Mouse (Mus musculus): Measurements from ENCODE around the gene Ctrc. TPM values are rescaled to one million over a fixed set of nuclear protein-coding genes. Genes with fewer than 3 reads are reported as not detected.
A peak's percentile ranks its signal among the peaks of the same experiment; 100 is the strongest.

Gene Ctrc
- not detected in 2 replicates for polyA plus RNA-seq (2015; fragmentation: Nextera tagmentation; extraction: Ambion mirVana)

DNA sequence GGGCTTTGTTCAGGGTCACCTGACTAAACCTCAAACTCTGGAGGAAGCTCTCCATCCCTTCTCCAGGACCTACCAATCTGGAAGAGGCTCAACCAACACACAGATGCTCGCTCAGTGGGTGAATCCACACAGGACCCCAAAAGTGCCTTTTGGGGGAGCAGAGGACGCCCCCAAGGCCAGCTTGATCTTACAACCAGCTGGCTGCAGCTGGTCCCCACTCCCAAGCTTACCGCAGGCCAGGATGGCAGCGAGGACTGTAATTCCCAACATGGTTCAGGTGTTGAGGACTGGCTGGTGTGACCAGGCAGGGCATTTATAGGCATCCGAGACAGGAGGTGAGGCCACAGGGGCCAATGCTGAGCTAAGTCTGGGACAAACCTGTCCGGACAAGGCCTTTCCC lies at the start of gene Ctrc:
Ctrc (minus strand) TSS at position 361 of the 400 bp plus-strand sequence.
- H3K4me3 ChIP-seq, result no peak within 1 kb of the TSS
- H3K4me2 ChIP-seq, result no peak within 1 kb of the TSS
- no peak for ATAC-seq (ENCODE audit: borderline replicate concordance, extremely low read depth, low FRiP score, low TSS enrichment)
- no peaks in the 10 kb centered on the region for H3K4me1 ChIP-seq
- 76% methylated on average over 6 of the region's 6 CpGs for WGBS
- no peaks in the 10 kb centered on the region for H3K9me3 ChIP-seq
- no peak within 1 kb of the TSS for H3K9ac ChIP-seq
- H3K36me3 ChIP-seq, result no peaks in the 10 kb centered on the region
- H3K27ac ChIP-seq, result no peak within 1 kb of the TSS
- no peaks in the 10 kb centered on the region for H3K27me3 ChIP-seq

GRCm38 (mm10) chr4:141895772-141896171 lies 49.6 kb upstream of the Ctrc start:
- Histone ChIP-seq H3K36me3 (no peaks in the 10 kb centered on the region), H3K4me2 (0 out of 2 replicates have a peak overlapping the region, but pooled peaks have one; percentile 19), H3K4me3 (no peak overlapping the region), H3K9me3 (no peaks in the 10 kb centered on the region), H3K27ac (no peak overlapping the region), H3K9ac (no peak overlapping the region), H3K4me1 (peaks cover 37% of the 10 kb centered on the region), H3K27me3 (no peaks in the 10 kb centered on the region)
- peak; percentile 21; the same call in 1 of the 2 replicates for ATAC-seq (ENCODE audit: borderline replicate concordance, extremely low read depth, low FRiP score, low TSS enrichment)
- 41% methylated on average over 12 of the region's 12 CpGs for WGBS

- WGBS, result 75% methylated on average over 8 of the region's 8 CpGs
- no peaks in the 10 kb centered on the region for H3K36me3 ChIP-seq
- ATAC-seq (ENCODE audit: borderline replicate concordance, extremely low read depth, low FRiP score, low TSS enrichment), result no peak
- no peaks in the 10 kb centered on the region for H3K27me3 ChIP-seq
- no peak overlapping the region for H3K4me2 ChIP-seq
- peaks cover 21% of the 10 kb centered on the region for H3K4me1 ChIP-seq
- H3K9ac ChIP-seq, result no peak overlapping the region
- H3K9me3 ChIP-seq, result no peaks in the 10 kb centered on the region
- no peak overlapping the region for H3K27ac ChIP-seq
- H3K4me3 ChIP-seq, result no peak overlapping the region
These were observed 47.1 kb upstream of the Ctrc start for GRCm38 (mm10) chr4:141893157-141893784.

GRCm38 (mm10) chr4:141886385-141886968 lies 40.3 kb upstream of the Ctrc start:
- H3K4me2 ChIP-seq, result no peak overlapping the region
- 33% methylated on average over 6 of the region's 6 CpGs for WGBS
- no peaks in the 10 kb centered on the region for H3K9me3 ChIP-seq
- H3K27me3 ChIP-seq, result no peaks in the 10 kb centered on the region
- H3K36me3 ChIP-seq, result no peaks in the 10 kb centered on the region
- peaks cover 12% of the 10 kb centered on the region for H3K4me1 ChIP-seq
- H3K4me3 ChIP-seq, result no peak overlapping the region
- H3K9ac ChIP-seq, result no peak overlapping the region
- no peak for ATAC-seq (ENCODE audit: borderline replicate concordance, extremely low read depth, low FRiP score, low TSS enrichment)
- H3K27ac ChIP-seq, result no peak overlapping the region

GRCm38 (mm10) chr4:141885451-141885850 lies 39.3 kb upstream of the Ctrc start:
- Histone ChIP-seq H3K9ac (no peak overlapping the region), H3K4me1 (peaks cover 15% of the 10 kb centered on the region), H3K4me3 (no peak overlapping the region), H3K27ac (no peak overlapping the region), H3K9me3 (no peaks in the 10 kb centered on the region), H3K27me3 (no peaks in the 10 kb centered on the region), H3K4me2 (no peak overlapping the region), H3K36me3 (no peaks in the 10 kb centered on the region)
- WGBS, result 61% methylated on average over 9 of the region's 9 CpGs
- no peak for ATAC-seq (ENCODE audit: borderline replicate concordance, extremely low read depth, low FRiP score, low TSS enrichment)

DNA sequence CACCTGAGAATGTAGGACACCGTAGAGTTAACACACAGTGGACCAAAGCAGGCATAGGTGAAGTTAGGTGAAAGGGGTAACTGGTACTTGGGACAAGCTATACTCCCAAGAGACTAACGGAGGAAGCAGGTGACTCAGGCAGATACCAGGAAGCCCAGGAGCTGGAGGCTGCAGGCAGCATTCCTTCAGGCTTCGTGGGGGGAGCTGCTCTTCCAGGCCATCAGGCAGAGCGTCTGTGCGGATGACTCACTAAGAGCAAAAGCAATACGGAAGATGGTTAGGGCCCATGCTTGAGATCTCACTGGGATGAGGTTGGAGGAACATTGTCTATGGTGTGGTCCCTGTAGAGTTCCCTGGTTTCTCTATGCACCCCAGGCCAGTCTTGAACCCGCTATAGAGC lies 36.7 kb upstream of the Ctrc start:
- WGBS, result 82% methylated on average over 7 of the region's 7 CpGs
- H3K4me2 ChIP-seq, result no peak overlapping the region
- no peak for ATAC-seq (ENCODE audit: borderline replicate concordance, extremely low read depth, low FRiP score, low TSS enrichment)
- H3K27me3 ChIP-seq, result no peaks in the 10 kb centered on the region
- H3K4me1 ChIP-seq, result peaks cover 22% of the 10 kb centered on the region
- no peaks in the 10 kb centered on the region for H3K36me3 ChIP-seq
- no peak overlapping the region for H3K9ac ChIP-seq
- no peak overlapping the region for H3K27ac ChIP-seq
- H3K4me3 ChIP-seq, result no peak overlapping the region
- no peaks in the 10 kb centered on the region for H3K9me3 ChIP-seq

DNA sequence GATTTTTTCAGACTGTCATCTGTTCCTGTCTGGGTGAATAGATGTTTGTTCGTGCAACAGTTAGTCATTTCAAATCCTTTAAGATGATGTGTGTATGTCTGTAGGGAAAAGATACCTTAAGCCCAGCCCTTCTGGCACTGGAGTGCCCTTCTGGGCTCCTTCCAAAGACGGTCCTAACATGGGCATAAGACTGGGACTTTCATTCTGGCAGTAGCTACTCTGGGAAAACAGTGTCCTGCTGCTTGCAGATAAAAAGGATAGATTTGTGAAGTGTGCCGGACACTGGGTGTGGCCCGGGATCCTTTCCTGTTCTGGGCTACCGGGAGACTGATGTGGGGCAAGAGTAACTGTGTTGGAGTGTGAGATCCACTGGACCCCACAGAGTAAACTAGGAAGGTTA lies 35.8 kb upstream of the Ctrc start:
- Histone ChIP-seq H3K9ac (no peak overlapping the region), H3K27ac (no peak overlapping the region), H3K9me3 (no peaks in the 10 kb centered on the region), H3K4me1 (peaks cover 22% of the 10 kb centered on the region), H3K4me3 (no peak overlapping the region), H3K4me2 (no peak overlapping the region), H3K36me3 (no peaks in the 10 kb centered on the region), H3K27me3 (0 out of 2 replicates have a peak, but pooled peaks cover 4% of the 10 kb centered on the region)
- ATAC-seq (ENCODE audit: borderline replicate concordance, extremely low read depth, low FRiP score, low TSS enrichment), result no peak
- 39% methylated on average over 5 of the region's 5 CpGs for WGBS

DNA sequence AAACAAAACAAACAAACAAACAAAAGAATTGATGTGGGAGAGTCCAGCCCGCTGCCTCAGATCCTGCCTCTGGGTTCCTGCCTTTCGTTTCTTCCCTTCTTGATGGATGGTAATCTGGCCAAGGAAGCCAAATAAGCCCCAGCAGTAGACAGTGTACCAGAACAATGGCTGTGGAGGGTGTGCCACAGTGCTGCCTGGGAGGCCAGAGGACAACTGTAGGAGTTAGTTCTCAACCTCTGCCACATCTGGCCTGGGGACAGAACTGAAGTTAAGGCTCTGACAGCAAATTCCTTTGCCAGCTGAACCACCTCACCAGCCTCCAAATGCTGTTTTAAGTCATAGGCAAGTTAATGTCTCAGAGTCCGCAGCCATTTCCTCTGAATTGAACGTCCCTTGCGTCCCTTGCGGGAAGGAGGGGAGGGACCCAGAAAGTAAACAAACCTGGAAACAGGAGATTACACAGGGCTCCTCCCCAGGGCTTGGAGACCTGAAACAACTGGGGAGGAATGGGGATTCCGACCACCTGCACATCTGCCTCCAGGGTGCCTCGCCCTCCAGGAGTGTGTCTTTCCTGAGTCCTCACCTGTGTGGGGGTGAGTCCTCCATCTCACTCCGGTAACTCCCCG lies 35.2 kb upstream of the Ctrc start:
- Histone ChIP-seq H3K4me2 (no peak overlapping the region), H3K9me3 (no peaks in the 10 kb centered on the region), H3K4me1 (peaks cover 22% of the 10 kb centered on the region), H3K36me3 (no peaks in the 10 kb centered on the region), H3K27ac (no peak overlapping the region), H3K4me3 (no peak overlapping the region), H3K27me3 (0 out of 2 replicates have a peak, but pooled peaks cover 4% of the 10 kb centered on the region), H3K9ac (no peak overlapping the region)
- WGBS, result 36% methylated on average over 10 of the region's 10 CpGs
- ATAC-seq (ENCODE audit: borderline replicate concordance, extremely low read depth, low FRiP score, low TSS enrichment), result no peak

DNA sequence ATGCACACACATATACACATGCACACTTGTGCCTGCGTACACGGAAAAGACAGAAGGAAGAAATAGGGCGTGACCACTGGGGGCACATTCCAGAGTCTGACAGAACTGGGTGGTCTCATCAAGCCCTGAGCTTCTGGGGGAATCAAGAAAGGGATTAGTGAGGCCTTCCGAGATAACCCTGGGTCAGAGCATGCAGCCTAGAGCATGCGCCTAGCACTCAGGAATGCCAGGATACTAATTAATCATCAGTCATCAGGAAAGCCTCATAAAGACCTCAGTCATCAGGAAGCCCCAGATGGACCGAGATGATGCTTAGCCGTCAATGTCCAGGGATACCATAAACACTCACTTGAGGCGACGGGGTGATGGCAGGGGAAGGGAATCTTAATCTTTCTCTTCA lies 33.7 kb upstream of the Ctrc start:
- H3K9ac ChIP-seq, result no peak overlapping the region
- peaks cover 30% of the 10 kb centered on the region for H3K4me1 ChIP-seq
- no peaks in the 10 kb centered on the region for H3K9me3 ChIP-seq
- H3K4me3 ChIP-seq, result no peak overlapping the region
- no peak overlapping the region for H3K4me2 ChIP-seq
- 42% methylated on average over 9 of the region's 9 CpGs for WGBS
- H3K27ac ChIP-seq, result no peak overlapping the region
- H3K36me3 ChIP-seq, result no peaks in the 10 kb centered on the region
- peaks cover 10% of the 10 kb centered on the region; the same call in 1 of the 2 replicates for H3K27me3 ChIP-seq
- no peak for ATAC-seq (ENCODE audit: borderline replicate concordance, extremely low read depth, low FRiP score, low TSS enrichment)

DNA sequence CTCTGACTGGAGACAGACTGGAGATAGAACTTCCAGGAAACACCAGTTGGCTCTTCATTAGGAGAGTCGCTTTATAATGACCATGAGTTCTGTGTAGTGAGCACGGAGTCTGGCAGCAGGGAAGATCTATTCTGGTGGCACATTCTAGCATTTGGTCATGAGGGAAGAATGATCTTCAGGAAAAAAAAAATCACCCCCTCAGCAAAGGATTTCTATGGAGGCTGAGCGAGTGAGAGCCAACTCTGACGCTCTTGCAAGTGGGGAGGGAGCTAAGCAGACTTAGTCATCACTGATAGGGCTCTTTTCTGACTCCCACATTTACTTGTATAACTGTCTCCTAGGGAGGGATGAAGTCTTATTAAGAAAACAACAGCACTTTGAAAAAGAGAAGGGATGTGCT lies 32.9 kb upstream of the Ctrc start:
- peaks cover 10% of the 10 kb centered on the region; the same call in 1 of the 2 replicates for H3K27me3 ChIP-seq
- ATAC-seq (ENCODE audit: borderline replicate concordance, extremely low read depth, low FRiP score, low TSS enrichment), result no peak
- no peaks in the 10 kb centered on the region for H3K36me3 ChIP-seq
- H3K9ac ChIP-seq, result no peak overlapping the region
- no peaks in the 10 kb centered on the region for H3K9me3 ChIP-seq
- H3K27ac ChIP-seq, result 0 out of 2 replicates have a peak overlapping the region, but pooled peaks have one; percentile 7
- no peak overlapping the region for H3K4me3 ChIP-seq
- no peak overlapping the region for H3K4me2 ChIP-seq
- 54% methylated on average over 4 of the region's 4 CpGs for WGBS
- peaks cover 30% of the 10 kb centered on the region for H3K4me1 ChIP-seq

GRCm38 (mm10) chr4:141878621-141879020 lies 32.5 kb upstream of the Ctrc start:
- H3K27me3 ChIP-seq, result peaks cover 10% of the 10 kb centered on the region; the same call in 1 of the 2 replicates
- H3K4me2 ChIP-seq, result no peak overlapping the region
- H3K9me3 ChIP-seq, result no peaks in the 10 kb centered on the region
- H3K4me1 ChIP-seq, result peaks cover 33% of the 10 kb centered on the region
- no peaks in the 10 kb centered on the region for H3K36me3 ChIP-seq
- no peak for ATAC-seq (ENCODE audit: borderline replicate concordance, extremely low read depth, low FRiP score, low TSS enrichment)
- WGBS, result 19% methylated on average over 7 of the region's 7 CpGs
- H3K27ac ChIP-seq, result 0 out of 2 replicates have a peak overlapping the region, but pooled peaks have one; percentile 7
- H3K4me3 ChIP-seq, result no peak overlapping the region
- H3K9ac ChIP-seq, result no peak overlapping the region

Data from lung, embryonic 15.5 days (tissue).